Comparison of ENCODE assay signal across 27 mouse cellular contexts in genomic region chr2:48718261-48718660, GRCm38 (mm10).
A peak's percentile ranks its signal among the peaks of the same experiment; 100 is the strongest.
DNase-seq lines count a peak whose midpoint lies in the region; ATAC-seq and TF ChIP-seq lines count a peak whose summit lies in the region.
"Had no signal": no experiment of that assay in that cellular context is flagged by ENCODE, and none has a peak within 500 bp of the region (broad histone marks: within the 10 kb centered on the region; RNA-seq: fewer than 3 reads in every experiment).

No protein-coding gene starts in this region.

- H3K4me2 ChIP-seq in forebrain, postnatal 0 days (ENCODE audit: low read depth), result no peak overlapping the region
- H3K4me2 ChIP-seq in forebrain, embryonic 15.5 days (replicated peaks), result no peak overlapping the region
- no peak overlapping the region for H3K4me2 ChIP-seq in stomach, postnatal 0 days (replicated peaks; ENCODE audit: low read depth)
- H3K4me2 ChIP-seq: embryonic facial prominence, embryonic 13.5 days; heart, embryonic 12.5 days; heart, embryonic 15.5 days; hindbrain, embryonic 13.5 days; intestine, embryonic 15.5 days had no signal

- H3K27me3 ChIP-seq in forebrain, postnatal 0 days (ENCODE audit: insufficient read depth, low read length), result no peaks in the 10 kb centered on the region
- no peaks in the 10 kb centered on the region for H3K27me3 ChIP-seq in forebrain, embryonic 15.5 days
- H3K27me3 ChIP-seq in stomach, postnatal 0 days (ENCODE audit: control insufficient read depth, insufficient read depth, low read length), result no peaks in the 10 kb centered on the region
- H3K27me3 ChIP-seq: embryonic facial prominence, embryonic 13.5 days; heart, embryonic 12.5 days; heart, embryonic 15.5 days; hindbrain, embryonic 13.5 days; intestine, embryonic 15.5 days had no signal

- peak; percentile 7 to 11 for DNase-seq in cerebellum, postnatal 25 days
- no peak for DNase-seq in cerebellum, adult 11 months
- peak; percentile 22 for DNase-seq in forebrain, postnatal 0 days
- DNase-seq in layer of hippocampus, adult 9-11 months, result peak; percentile 40
- DNase-seq in layer of hippocampus, postnatal 36 days, result no peak
- DNase-seq in stomach, postnatal 0 days (ENCODE audit: low spot score), result no peak
- DNase-seq: adrenal gland, adult 2 months; adrenal gland, postnatal 14 days; cerebellum, adult 18-20 months; cerebellum, postnatal 36 days; embryo, embryonic 11 days; gastrocnemius, postnatal 25 days; heart, adult 18-20 months; heart, postnatal 10 days; heart, postnatal 36 days; kidney, adult 11 months had no signal

- no peak overlapping the region for H3K27ac ChIP-seq in forebrain, postnatal 0 days (ENCODE audit: low read depth, low read length)
- no peak overlapping the region for H3K27ac ChIP-seq in forebrain, embryonic 15.5 days (replicated peaks)
- no peak overlapping the region for H3K27ac ChIP-seq in stomach, postnatal 0 days (replicated peaks)
- H3K27ac ChIP-seq: embryonic facial prominence, embryonic 10.5 days; embryonic facial prominence, embryonic 13.5 days; heart, embryonic 15.5 days; hindbrain, embryonic 10.5 days; hindbrain, embryonic 13.5 days; intestine, embryonic 15.5 days had no signal

- 49% methylated on average over 2 of the region's 2 CpGs for WGBS in forebrain, postnatal 0 days
- WGBS in forebrain, embryonic 15.5 days, result 72% methylated on average over 2 of the region's 2 CpGs
- 72% methylated on average over 2 of the region's 2 CpGs for WGBS in stomach, postnatal 0 days

- no peak overlapping the region for H3K4me3 ChIP-seq in forebrain, postnatal 0 days (ENCODE audit: low read depth, low read length)
- H3K4me3 ChIP-seq in forebrain, embryonic 15.5 days, result no peak overlapping the region
- no peak overlapping the region for H3K4me3 ChIP-seq in stomach, postnatal 0 days (ENCODE audit: low read depth, low read length)
- H3K4me3 ChIP-seq: embryonic facial prominence, embryonic 10.5 days; embryonic facial prominence, embryonic 13.5 days; erythroblast, embryonic 14.5 days; heart, embryonic 12.5 days; heart, embryonic 15.5 days; hindbrain, embryonic 10.5 days; hindbrain, embryonic 13.5 days; intestine, embryonic 15.5 days had no signal

- no peaks in the 10 kb centered on the region for H3K4me1 ChIP-seq in forebrain, postnatal 0 days (ENCODE audit: insufficient read depth)
- H3K4me1 ChIP-seq in forebrain, embryonic 15.5 days, result no peaks in the 10 kb centered on the region
- no peaks in the 10 kb centered on the region for H3K4me1 ChIP-seq in stomach, postnatal 0 days (replicated peaks; ENCODE audit: control insufficient read depth, insufficient read depth)
- H3K4me1 ChIP-seq: embryonic facial prominence, embryonic 10.5 days; embryonic facial prominence, embryonic 13.5 days; heart, embryonic 12.5 days; heart, embryonic 15.5 days; hindbrain, embryonic 10.5 days; hindbrain, embryonic 13.5 days; intestine, embryonic 15.5 days had no signal

- H3K9ac ChIP-seq in forebrain, postnatal 0 days, result no peak overlapping the region
- no peak overlapping the region for H3K9ac ChIP-seq in forebrain, embryonic 15.5 days (replicated peaks)
- no peak overlapping the region for H3K9ac ChIP-seq in stomach, postnatal 0 days (ENCODE audit: low read length)
- H3K9ac ChIP-seq: embryonic facial prominence, embryonic 13.5 days; heart, embryonic 12.5 days; heart, embryonic 15.5 days; hindbrain, embryonic 13.5 days; intestine, embryonic 15.5 days had no signal

- no peak for TF ChIP-seq CTCF in forebrain, postnatal 0 days (IDR thresholded peaks at IDR 0.05; ENCODE audit: low read depth)
- TF ChIP-seq CTCF in stomach, postnatal 0 days (IDR thresholded peaks at IDR 0.05; ENCODE audit: low read depth), result no peak

- TF ChIP-seq EP300 in stomach, postnatal 0 days (optimal IDR thresholded peaks at IDR 0.05), result no peak

- no peaks in the 10 kb centered on the region for H3K9me3 ChIP-seq in forebrain, postnatal 0 days (ENCODE audit: low read length)
- H3K9me3 ChIP-seq in forebrain, embryonic 15.5 days, result no peaks in the 10 kb centered on the region
- no peaks in the 10 kb centered on the region for H3K9me3 ChIP-seq in stomach, postnatal 0 days (ENCODE audit: control insufficient read depth, low read length)
- H3K9me3 ChIP-seq: embryonic facial prominence, embryonic 10.5 days; embryonic facial prominence, embryonic 13.5 days; heart, embryonic 12.5 days; heart, embryonic 15.5 days; hindbrain, embryonic 10.5 days; hindbrain, embryonic 13.5 days; intestine, embryonic 15.5 days had no signal

- ATAC-seq in forebrain, postnatal 0 days, result no peak
- ATAC-seq in forebrain, embryonic 15.5 days (replicated peaks), result no peak
- ATAC-seq in stomach, postnatal 0 days (ENCODE audit: low FRiP score, low TSS enrichment), result no peak
- ATAC-seq: CD4-positive, CD25-positive, alpha-beta regulatory T cell, adult 4 months; hindbrain, embryonic 16.5 days; intestine, embryonic 15.5 days had no signal

- no peaks in the 10 kb centered on the region for H3K36me3 ChIP-seq in forebrain, postnatal 0 days (ENCODE audit: insufficient read depth)
- no peaks in the 10 kb centered on the region for H3K36me3 ChIP-seq in forebrain, embryonic 15.5 days
- H3K36me3 ChIP-seq in stomach, postnatal 0 days (ENCODE audit: control insufficient read depth, insufficient read depth, low read length), result no peaks in the 10 kb centered on the region
- H3K36me3 ChIP-seq: embryonic facial prominence, embryonic 10.5 days; embryonic facial prominence, embryonic 13.5 days; heart, embryonic 12.5 days; heart, embryonic 15.5 days; hindbrain, embryonic 10.5 days; hindbrain, embryonic 13.5 days; intestine, embryonic 15.5 days had no signal

Comparison
In these comparisons a context has a peak if more than half of its experiments do, and no peak if none do; other contexts are left out.
1. DNase-seq: peak in cerebellum, postnatal 25 days (2 of 2), forebrain, postnatal 0 days (single experiment) and layer of hippocampus, adult 9-11 months (single experiment); none in cerebellum, adult 11 months (single experiment), layer of hippocampus, postnatal 36 days (0 of 2) and stomach, postnatal 0 days (single experiment).